Mouse (Mus musculus) MEL (cell line): ENCODE results near the gene Arhgef3.

Experiments used
- CTCF ChIP-seq, 3 experiments: IDR thresholded peaks in 2 of 3; conservative IDR thresholded peaks in 1 of 3; 2 replicates each; pipeline ENCODE4 v1.5.1; 2011 to 2012; ENCODE audit warnings: low read length in 3 of 3, low read depth in 2 of 3, mild to moderate bottlenecking in 2 of 3, improper control_type of control experiment in 1 of 3, inconsistent platforms in 1 of 3, mixed read lengths in 1 of 3, moderate library complexity in 1 of 3; ENCODE audit not compliant: control insufficient read depth in 1 of 3, insufficient read depth in 1 of 3, poor library complexity in 1 of 3, severe bottlenecking in 1 of 3
- GATA1 ChIP-seq: IDR thresholded peaks from 2 replicates; pipeline ENCODE4 v1.6.1; 2011; ENCODE audit warnings: low read depth, low read length, improper control_type of control experiment
- POLR2A ChIP-seq, 2 experiments: IDR thresholded peaks; 2 replicates each; pipeline ENCODE4 v1.6.1; 2011 to 2012; ENCODE audit warnings: low read length in 2 of 2, mild to moderate bottlenecking in 2 of 2, control low read depth in 1 of 2, improper control_type of control experiment in 1 of 2, low read depth in 1 of 2, moderate library complexity in 1 of 2; ENCODE audit not compliant: control insufficient read depth in 1 of 2, insufficient read depth in 1 of 2, poor library complexity in 1 of 2
- RAD21 ChIP-seq: IDR thresholded peaks from 2 replicates; pipeline ENCODE4 v1.6.1; 2011; ENCODE audit warnings: mild to moderate bottlenecking, low read depth, low read length, improper control_type of control experiment
- ZKSCAN1 ChIP-seq: IDR thresholded peaks from 2 replicates; pipeline ENCODE4 v1.6.1; 2012; ENCODE audit warnings: low read depth, mild to moderate bottlenecking, inconsistent platforms, low read length, improper control_type of control experiment, moderate library complexity

DNA sequence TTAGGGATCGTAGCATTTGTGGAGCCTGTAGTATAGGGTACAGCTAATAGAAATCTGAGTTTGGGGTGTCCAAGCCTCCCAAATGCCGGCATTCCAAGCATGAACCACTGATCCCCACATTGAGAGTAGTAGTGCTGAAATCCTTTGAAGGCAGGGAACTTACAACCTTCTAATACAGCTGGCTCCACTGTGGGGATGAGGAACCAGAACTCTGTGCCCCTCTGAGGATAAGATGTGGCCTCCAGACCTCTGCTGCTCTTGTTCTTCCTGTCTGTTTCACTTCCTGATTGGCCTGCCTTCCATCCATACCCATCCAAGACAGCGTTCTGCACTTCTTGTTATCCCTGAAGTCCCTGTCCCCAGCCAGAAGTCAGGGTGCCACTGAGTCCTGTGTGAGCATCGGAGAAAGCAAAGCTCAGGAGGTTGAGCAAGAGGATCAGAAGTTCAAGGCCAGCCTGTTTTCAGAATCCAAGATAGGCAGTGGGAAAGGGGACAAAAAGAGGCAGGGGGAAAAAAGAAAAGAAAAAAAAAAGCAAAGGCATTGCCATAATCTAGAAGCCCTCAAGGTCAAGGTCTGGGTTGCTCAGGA lies 2.0 kb downstream of the Arhgef3 start:
- TF ChIP-seq GATA1 (no peak), POLR2A (IDR thresholded peaks at IDR 0.05; ENCODE audit: control insufficient read depth in 1 of 2, insufficient read depth in 1 of 2, low read depth in 1 of 2, low read length in 2 of 2, poor library complexity in 1 of 2) (no peak), ZKSCAN1 (no peak), RAD21 (no peak), CTCF (IDR thresholded peaks at IDR 0.05 in 2 of 3, conservative IDR thresholded peaks at IDR 0.05 in 1 of 3; ENCODE audit: control insufficient read depth in 1 of 3, insufficient read depth in 1 of 3, low read depth in 2 of 3, low read length in 3 of 3, poor library complexity in 1 of 3, severe bottlenecking in 1 of 3) (no peak)
